Mouse (Mus musculus) stomach, postnatal 0 days (tissue): ENCODE results near the gene Bcas3.

Source experiments
- CTCF ChIP-seq: IDR thresholded peaks from 2 replicates; pipeline ENCODE4 v1.5.1; 2016; ENCODE audit warnings: antibody characterized with exemption, low read depth, mild to moderate bottlenecking, moderate library complexity
- EP300 ChIP-seq: optimal IDR thresholded peaks from 2 replicates; pipeline ENCODE3; 2016; ENCODE audit warnings: antibody characterized with exemption

DNA sequence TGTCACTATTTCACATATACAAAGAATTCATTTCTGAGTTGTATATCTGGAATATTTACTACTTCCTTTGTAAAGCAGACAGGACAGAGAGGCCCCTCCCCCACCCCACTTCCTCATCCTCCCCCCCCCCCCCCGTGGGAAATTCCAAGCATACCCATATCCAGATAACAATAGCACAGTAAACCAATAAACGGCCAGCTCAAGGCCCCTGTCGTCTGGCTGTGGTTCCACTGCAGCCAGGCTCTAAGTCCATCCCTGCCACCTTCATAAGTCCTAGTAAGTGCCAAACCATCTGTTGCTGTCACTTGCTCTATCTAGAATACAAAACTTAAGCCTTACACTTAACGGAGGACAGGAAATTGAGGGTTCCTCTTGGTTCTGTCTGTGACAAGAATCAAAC, 221.5 kb downstream of the Bcas3 start:
- TF ChIP-seq CTCF (no peak), EP300 (no peak)
